Mouse (Mus musculus): Measurements from ENCODE around the gene Fbxl16. TPM values are rescaled to one million over a fixed set of nuclear protein-coding genes. Genes with fewer than 3 reads are reported as not detected.

The Fbxl16 gene
- polyA plus RNA-seq, 1 experiment from 2014 or later, result 50.8 TPM

DNA sequence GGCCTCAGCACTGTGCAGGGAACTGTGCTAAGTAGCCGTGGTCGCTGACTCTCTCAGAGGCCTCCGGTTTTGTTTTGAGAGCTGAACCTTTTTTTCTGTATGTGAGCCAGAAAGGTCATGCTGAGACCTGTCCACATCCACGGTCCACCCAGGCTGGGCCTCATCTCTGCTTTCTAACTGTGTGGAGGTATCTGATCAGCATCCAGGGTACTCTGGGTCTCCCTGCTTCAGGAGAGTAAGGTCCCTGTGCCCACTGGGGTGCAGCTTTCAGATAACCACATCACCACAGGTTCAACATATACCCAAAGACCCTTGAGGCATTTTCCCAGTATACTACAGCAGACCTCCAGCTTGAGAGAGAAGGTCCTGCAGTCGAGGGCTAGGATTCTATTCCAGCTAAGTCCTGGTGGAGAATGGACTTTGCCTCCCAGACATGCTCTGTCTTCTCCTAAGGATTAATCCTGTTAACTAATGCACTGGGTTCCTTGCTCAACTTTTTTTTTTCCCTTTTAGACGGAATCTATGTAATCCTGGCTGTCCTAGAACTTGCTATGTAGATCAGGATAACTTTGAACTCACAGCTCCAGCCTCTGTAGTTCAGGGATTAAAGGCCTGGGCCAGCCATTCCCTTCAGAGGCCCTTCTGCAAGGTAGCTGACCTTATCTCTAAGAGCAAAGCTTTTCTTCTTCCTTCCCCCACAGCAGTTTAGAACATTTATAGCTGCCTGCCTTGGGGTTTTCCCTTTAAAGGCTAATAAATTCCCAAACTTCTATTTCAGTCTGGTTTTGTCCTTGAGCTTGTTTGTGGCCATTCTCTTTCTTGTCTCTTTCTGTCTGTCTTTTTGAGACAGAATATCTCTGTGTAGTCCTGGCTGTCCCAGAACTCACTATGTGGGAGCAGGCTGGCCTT lies 53.1 kb downstream of the Fbxl16 start:
- ATAC-seq (replicated peaks), result peak; percentile 43
- Histone ChIP-seq H3K4me2 (peak overlapping the region; percentile 78), H3K27ac (peak overlapping the region; percentile 83), H3K27me3 (replicated peaks) (no peaks in the 10 kb centered on the region), H3K4me1 (peaks cover 18% of the 10 kb centered on the region), H3K9me3 (no peaks in the 10 kb centered on the region), H3K9ac (peak overlapping the region; percentile 75), H3K4me3 (peak overlapping the region; percentile 63), H3K36me3 (replicated peaks) (no peaks in the 10 kb centered on the region)
- WGBS, result 8% methylated on average over 6 of the region's 6 CpGs

- no peaks in the 10 kb centered on the region for H3K36me3 ChIP-seq (replicated peaks)
- no peak overlapping the region for H3K4me3 ChIP-seq
- H3K9ac ChIP-seq, result no peak overlapping the region
- peaks cover 28% of the 10 kb centered on the region for H3K4me1 ChIP-seq
- H3K27ac ChIP-seq, result no peak overlapping the region
- WGBS, result 87% methylated on average over 6 of the region's 6 CpGs
- H3K27me3 ChIP-seq (replicated peaks), result no peaks in the 10 kb centered on the region
- no peak overlapping the region for H3K4me2 ChIP-seq
- no peak for ATAC-seq (replicated peaks)
- H3K9me3 ChIP-seq, result no peaks in the 10 kb centered on the region
Measured at GRCm38 (mm10) chr17:25863681-25864080, 54.8 kb downstream of the Fbxl16 start.

GRCm38 (mm10) chr17:25864311-25864710 lies 55.4 kb downstream of the Fbxl16 start:
- ATAC-seq (replicated peaks), result no peak
- no peaks in the 10 kb centered on the region for H3K36me3 ChIP-seq (replicated peaks)
- peaks cover 32% of the 10 kb centered on the region for H3K4me1 ChIP-seq
- no peak overlapping the region for H3K4me2 ChIP-seq
- no peak overlapping the region for H3K4me3 ChIP-seq
- WGBS, result 89% methylated on average over 14 of the region's 14 CpGs
- H3K9ac ChIP-seq, result no peak overlapping the region
- H3K27ac ChIP-seq, result no peak overlapping the region
- no peaks in the 10 kb centered on the region for H3K27me3 ChIP-seq (replicated peaks)
- H3K9me3 ChIP-seq, result no peaks in the 10 kb centered on the region

GRCm38 (mm10) chr17:25865288-25865687 lies 56.4 kb downstream of the Fbxl16 start:
- Histone ChIP-seq H3K27me3 (replicated peaks) (no peaks in the 10 kb centered on the region), H3K27ac (no peak overlapping the region), H3K9ac (no peak overlapping the region), H3K9me3 (no peaks in the 10 kb centered on the region), H3K4me3 (no peak overlapping the region), H3K36me3 (replicated peaks) (no peaks in the 10 kb centered on the region), H3K4me2 (no peak overlapping the region), H3K4me1 (peaks cover 30% of the 10 kb centered on the region)
- ATAC-seq (replicated peaks), result no peak
- WGBS, result 91% methylated on average over 11 of the region's 11 CpGs

DNA sequence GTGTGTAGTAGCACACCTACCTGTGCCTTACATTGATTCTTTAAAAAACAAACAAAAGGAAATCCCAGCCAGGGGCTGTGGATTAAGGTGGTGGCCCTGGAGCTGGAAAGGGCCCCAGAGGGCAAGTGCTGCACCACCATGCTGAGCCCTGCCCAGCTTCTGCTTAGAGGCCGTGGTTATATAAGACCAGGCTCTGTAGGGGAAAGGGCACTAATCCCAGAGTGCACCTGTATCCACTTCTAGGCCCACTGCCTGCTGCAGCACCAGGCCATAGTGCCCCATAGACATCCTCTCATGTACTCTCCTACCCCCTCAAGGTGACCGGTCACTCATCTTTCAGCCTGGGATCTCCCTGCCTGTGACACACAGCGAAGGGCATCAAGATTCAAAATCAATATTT lies 57.3 kb downstream of the Fbxl16 start:
- Histone ChIP-seq H3K4me2 (no peak overlapping the region), H3K36me3 (replicated peaks) (no peaks in the 10 kb centered on the region), H3K27ac (no peak overlapping the region), H3K27me3 (replicated peaks) (no peaks in the 10 kb centered on the region), H3K4me3 (no peak overlapping the region), H3K9ac (no peak overlapping the region), H3K4me1 (peaks cover 22% of the 10 kb centered on the region), H3K9me3 (no peaks in the 10 kb centered on the region)
- no peak for ATAC-seq (replicated peaks)
- WGBS, result 95% methylated on average over 3 of the region's 3 CpGs

- peak overlapping the region; percentile 98 for H3K4me2 ChIP-seq
Measured at GRCm38 (mm10) chr17:25867509-25867835, 58.6 kb downstream of the Fbxl16 start.

DNA sequence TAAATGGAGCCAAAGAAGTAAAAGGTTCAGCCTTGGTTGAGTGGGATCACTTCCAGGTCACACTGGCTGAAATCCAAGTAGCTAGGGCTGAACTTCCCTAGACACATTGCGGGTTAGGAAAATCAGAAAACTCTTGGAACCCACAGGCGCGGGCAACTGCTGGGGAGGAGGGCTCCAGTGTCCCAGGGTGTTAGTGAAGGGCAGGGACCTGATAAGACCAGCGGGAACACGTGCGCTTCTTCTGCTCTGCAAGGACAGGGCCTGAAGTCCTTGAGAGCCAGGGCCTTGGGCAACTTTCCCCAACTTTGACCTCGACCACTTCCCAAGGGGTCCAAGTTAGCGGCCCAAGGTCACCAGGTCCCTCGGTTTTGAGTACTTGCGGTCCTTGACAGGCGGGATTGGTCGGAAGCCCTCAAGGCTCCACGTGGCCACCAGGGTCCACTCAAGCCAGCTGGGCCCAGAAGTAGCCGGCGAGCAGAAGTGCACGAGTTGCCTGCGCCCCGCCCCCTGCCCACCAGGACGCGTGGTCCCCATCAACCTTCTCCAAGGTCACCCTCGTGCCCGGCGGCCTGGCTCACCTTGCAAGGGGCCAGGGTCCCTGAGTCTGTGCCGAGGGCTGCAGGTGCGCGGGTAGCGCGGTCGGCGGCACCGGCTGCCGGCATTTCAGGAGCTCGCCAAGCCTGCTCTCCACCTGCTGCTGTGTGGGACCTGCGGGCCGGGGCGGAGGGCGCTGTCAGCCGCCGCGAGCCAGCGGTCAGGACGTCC lies 59.1 kb downstream of the Fbxl16 start:
- Histone ChIP-seq H3K36me3 (replicated peaks) (no peaks in the 10 kb centered on the region), H3K4me2 (peak overlapping the region; percentile 98), H3K4me1 (peaks cover 15% of the 10 kb centered on the region), H3K27me3 (replicated peaks) (no peaks in the 10 kb centered on the region), H3K9ac (peak overlapping the region; percentile 67), H3K4me3 (peak overlapping the region; percentile 79), H3K9me3 (no peaks in the 10 kb centered on the region), H3K27ac (peak overlapping the region; percentile 69; the same call in 1 of the 2 replicates)
- 1% methylated on average over 42 of the region's 42 CpGs for WGBS
- ATAC-seq (replicated peaks), result peak; percentile 64

More at GRCm38 (mm10) chr17:25867509-25867835, 58.6 kb downstream of the Fbxl16 start:
- Histone ChIP-seq H3K4me3 (peak overlapping the region; percentile 79), H3K4me1 (peaks cover 15% of the 10 kb centered on the region), H3K27ac (no peak overlapping the region), H3K9me3 (no peaks in the 10 kb centered on the region), H3K27me3 (replicated peaks) (no peaks in the 10 kb centered on the region), H3K36me3 (replicated peaks) (no peaks in the 10 kb centered on the region), H3K9ac (no peak overlapping the region; the same call in 1 of the 2 replicates)
- WGBS, result 20% methylated on average over 7 of the region's 7 CpGs
- no peak for ATAC-seq (replicated peaks)

DNA sequence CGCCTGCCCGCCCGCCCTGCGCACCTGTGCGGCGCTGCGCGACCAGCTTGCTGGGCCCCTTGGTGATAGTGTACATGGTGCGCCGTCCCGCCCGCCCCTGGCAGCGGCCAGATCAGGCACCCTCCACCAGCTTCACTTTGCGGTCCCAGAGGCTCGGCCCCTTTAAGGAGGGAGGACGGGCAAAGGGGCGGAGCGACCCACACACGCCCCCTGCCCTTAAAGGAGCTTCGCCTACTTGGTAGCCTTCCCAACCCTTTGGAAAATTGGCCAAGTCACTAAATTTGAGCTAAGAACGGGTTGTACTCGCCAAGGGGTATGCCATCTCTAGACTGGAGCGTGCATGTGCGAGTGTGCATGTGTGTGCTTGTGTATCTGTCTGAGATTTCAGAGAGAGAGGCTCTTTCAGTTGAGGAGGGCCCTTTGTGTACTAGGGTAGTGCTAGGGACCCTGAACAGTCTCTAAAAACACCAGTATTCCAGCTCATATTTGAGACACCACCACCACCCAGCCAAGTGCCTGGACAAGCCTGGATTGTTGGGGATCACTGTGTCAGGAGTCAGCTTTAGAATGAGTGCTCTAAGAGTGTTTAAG lies 59.8 kb downstream of the Fbxl16 start, which contains the start of gene Mcrip2:
Gene Mcrip2, minus strand, starts transcription at position 164 of the 591 bp plus-strand sequence.
- H3K36me3 ChIP-seq (replicated peaks), result no peaks in the 10 kb centered on the region
- H3K27ac ChIP-seq, result peak within 1 kb of the TSS; percentile 69
- ATAC-seq (replicated peaks), result peak; percentile 83
- H3K4me2 ChIP-seq, result peak within 1 kb of the TSS; percentile 98
- no peaks in the 10 kb centered on the region for H3K27me3 ChIP-seq (replicated peaks)
- H3K9ac ChIP-seq, result peak within 1 kb of the TSS; percentile 67
- H3K4me3 ChIP-seq, result peak within 1 kb of the TSS; percentile 79
- peaks cover 15% of the 10 kb centered on the region for H3K4me1 ChIP-seq
- H3K9me3 ChIP-seq, result no peaks in the 10 kb centered on the region
- under 1% methylated on average over 24 of the region's 24 CpGs for WGBS

DNA sequence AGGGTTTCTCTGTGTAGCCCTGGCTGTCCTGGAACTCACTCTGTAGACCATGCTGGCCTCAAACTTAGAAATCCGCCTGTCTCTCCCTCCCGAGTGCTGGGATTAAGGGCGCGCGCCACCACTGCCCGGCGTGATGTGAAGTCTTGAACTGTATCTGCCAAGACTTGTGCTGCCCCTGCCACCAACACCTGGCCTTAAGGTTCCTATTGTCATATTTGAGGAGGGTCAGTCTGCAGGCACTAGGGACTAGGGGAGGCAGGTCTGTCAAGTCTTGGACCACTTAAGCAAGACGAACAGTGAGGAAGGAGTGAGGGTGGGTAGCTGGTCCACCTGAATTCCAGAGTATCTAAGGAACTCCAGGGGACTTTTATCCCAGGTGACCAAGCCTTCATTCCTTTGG lies 60.6 kb downstream of the Fbxl16 start:
- no peaks in the 10 kb centered on the region for H3K36me3 ChIP-seq (replicated peaks)
- no peaks in the 10 kb centered on the region for H3K27me3 ChIP-seq (replicated peaks)
- ATAC-seq (replicated peaks), result no peak
- H3K4me1 ChIP-seq, result peaks cover 21% of the 10 kb centered on the region
- 83% methylated on average over 8 of the region's 8 CpGs for WGBS
- H3K9ac ChIP-seq, result no peak overlapping the region
- no peak overlapping the region for H3K4me2 ChIP-seq
- no peak overlapping the region for H3K27ac ChIP-seq
- no peaks in the 10 kb centered on the region for H3K9me3 ChIP-seq
- H3K4me3 ChIP-seq, result no peak overlapping the region

DNA sequence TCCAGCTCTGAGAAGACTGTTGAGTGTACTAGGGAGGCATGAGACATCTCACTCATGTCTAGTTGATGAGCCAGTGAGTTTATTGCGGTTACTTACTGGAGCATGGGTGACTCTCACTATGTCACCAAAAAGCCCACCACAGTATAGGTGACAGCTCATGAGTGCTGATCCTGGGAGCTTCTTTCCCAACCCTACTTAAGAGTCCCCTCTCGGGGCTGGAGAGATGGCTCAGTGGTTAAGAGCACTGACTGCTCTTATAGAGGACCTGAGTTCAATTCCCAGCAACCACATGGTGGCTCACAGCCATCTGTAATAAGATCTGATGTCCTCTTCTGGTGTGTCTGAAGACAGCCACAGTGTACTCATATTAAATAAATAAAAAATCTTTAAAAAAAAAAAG lies 61.1 kb downstream of the Fbxl16 start:
- no peak overlapping the region for H3K4me2 ChIP-seq
- no peak for ATAC-seq (replicated peaks)
- no peaks in the 10 kb centered on the region for H3K9me3 ChIP-seq
- 87% methylated on average over 2 of the region's 2 CpGs for WGBS
- peaks cover 21% of the 10 kb centered on the region for H3K4me1 ChIP-seq
- no peak overlapping the region for H3K4me3 ChIP-seq
- no peaks in the 10 kb centered on the region for H3K27me3 ChIP-seq (replicated peaks)
- H3K36me3 ChIP-seq (replicated peaks), result no peaks in the 10 kb centered on the region
- no peak overlapping the region for H3K9ac ChIP-seq
- no peak overlapping the region for H3K27ac ChIP-seq
